Mouse (Mus musculus): ENCODE results near the gene Npdc1. TPM values are rescaled to one million over a fixed set of nuclear protein-coding genes. Genes with fewer than 3 reads are reported as not detected.

The Npdc1 gene
- polyA plus RNA-seq, 1 experiment from 2014 or later, result 42.7 TPM

DNA sequence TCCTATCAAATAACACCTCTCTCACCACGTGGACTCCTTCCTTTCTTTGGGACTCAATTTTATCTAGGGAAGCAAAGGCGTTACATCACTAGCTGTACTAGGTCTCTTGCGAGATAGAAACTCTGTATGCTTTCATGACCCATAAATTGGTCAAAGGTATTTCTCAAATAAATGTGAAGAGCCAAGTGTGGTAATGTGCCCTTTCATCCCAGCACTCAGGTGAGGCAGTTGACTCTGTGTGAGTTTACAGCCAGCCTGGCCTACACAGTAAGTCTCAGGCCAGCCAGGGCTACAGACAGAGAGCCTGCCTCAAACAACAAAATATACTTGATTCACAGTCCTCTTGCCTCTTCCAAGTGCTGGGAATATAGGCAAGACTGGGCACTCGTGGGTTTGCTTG, 39.3 kb upstream of the Npdc1 start:
- Histone ChIP-seq H3K4me1 (ENCODE audit: insufficient read depth, low read depth, low read length) (peaks cover 14% of the 10 kb centered on the region; the same call in 1 of the 2 replicates), H3K27me3 (replicated peaks; ENCODE audit: insufficient read depth, low read length) (no peaks in the 10 kb centered on the region), H3K4me3 (ENCODE audit: low read depth, low read length) (no peak overlapping the region), H3K36me3 (ENCODE audit: insufficient read depth, low read length) (0 out of 2 replicates have a peak, but pooled peaks cover 4% of the 10 kb centered on the region), H3K27ac (ENCODE audit: low read length) (no peak overlapping the region), H3K4me2 (replicated peaks; ENCODE audit: low read depth, low read length) (no peak overlapping the region), H3K9me3 (ENCODE audit: low read length) (no peaks in the 10 kb centered on the region), H3K9ac (replicated peaks; ENCODE audit: low read depth) (no peak overlapping the region)
- WGBS, result 69% methylated on average over 4 of the region's 4 CpGs
- TF ChIP-seq CTCF (IDR thresholded peaks at IDR 0.05), result no peak
- TF ChIP-seq EP300 (IDR thresholded peaks at IDR 0.05), result no peak
- no peak for ATAC-seq
- DNase-seq (ENCODE audit: low spot score), result no peak

- 32% methylated on average over 13 of the region's 13 CpGs for WGBS
- TF ChIP-seq EP300 (IDR thresholded peaks at IDR 0.05) (peak; percentile 62; the same call in 1 of the 2 replicates), CTCF (IDR thresholded peaks at IDR 0.05) (peak; percentile 10; the same call in 1 of the 2 replicates)
- H3K4me2 ChIP-seq (replicated peaks; ENCODE audit: low read depth, low read length), result peak overlapping the region; percentile 97
- H3K27me3 ChIP-seq (replicated peaks; ENCODE audit: insufficient read depth, low read length), result no peaks in the 10 kb centered on the region
- H3K9ac ChIP-seq (replicated peaks; ENCODE audit: low read depth), result no peak overlapping the region
- H3K4me1 ChIP-seq (ENCODE audit: insufficient read depth, low read depth, low read length), result peaks cover 6% of the 10 kb centered on the region; the same call in 1 of the 2 replicates
- no peaks in the 10 kb centered on the region for H3K9me3 ChIP-seq (ENCODE audit: low read length)
- ATAC-seq, result peak; percentile 86
- peak; percentile 89 for DNase-seq (ENCODE audit: low spot score)
- H3K27ac ChIP-seq (ENCODE audit: low read length), result peak overlapping the region; percentile 73
- 0 out of 2 replicates have a peak, but pooled peaks cover 4% of the 10 kb centered on the region for H3K36me3 ChIP-seq (ENCODE audit: insufficient read depth, low read length)
- no peak overlapping the region for H3K4me3 ChIP-seq (ENCODE audit: low read depth, low read length)
Measured at GRCm38 (mm10) chr2:25363478-25364178, 35.5 kb upstream of the Npdc1 start.

DNA sequence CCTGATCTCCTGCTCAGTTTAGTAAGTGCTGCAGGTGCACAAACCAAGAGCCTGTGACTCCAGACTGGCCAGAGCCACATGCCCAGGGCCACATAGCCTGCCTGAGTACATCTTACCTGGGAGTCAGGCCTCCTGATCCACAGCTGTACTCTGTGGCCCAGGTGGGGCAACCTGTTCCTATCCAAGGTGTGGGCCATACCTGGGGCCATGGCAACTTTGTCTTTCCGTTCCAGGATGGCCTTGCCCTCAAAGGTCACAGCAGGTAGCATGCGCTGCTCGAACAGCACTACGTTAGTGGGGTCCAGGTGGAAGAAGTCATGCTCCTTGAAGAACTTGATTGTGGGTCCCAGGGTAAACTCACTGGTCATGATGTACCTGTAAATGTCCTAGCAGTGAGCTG, 34.8 kb upstream of the Npdc1 start:
- WGBS, result 86% methylated on average over 4 of the region's 4 CpGs

DNA sequence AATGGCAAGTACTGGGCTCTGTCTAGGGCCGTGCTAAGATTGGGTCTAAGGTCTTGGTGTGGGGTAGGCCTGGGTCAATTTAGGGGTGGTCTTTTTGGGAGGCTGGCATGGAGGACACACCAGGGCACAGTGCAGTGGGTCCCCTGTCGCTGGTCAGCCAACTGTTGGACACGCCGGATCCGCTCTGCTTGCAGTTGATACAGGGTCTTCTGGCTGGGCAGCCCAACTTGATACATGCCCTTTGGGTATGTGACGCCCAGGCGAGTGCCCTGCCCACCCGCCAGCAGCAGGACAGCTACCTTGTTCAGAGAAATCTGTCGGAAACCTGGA, 34.4 kb upstream of the Npdc1 start:
- Histone ChIP-seq H3K4me2 (replicated peaks; ENCODE audit: low read depth, low read length) (peak overlapping the region; percentile 97), H3K36me3 (ENCODE audit: insufficient read depth, low read length) (0 out of 2 replicates have a peak, but pooled peaks cover 4% of the 10 kb centered on the region), H3K9me3 (ENCODE audit: low read length) (no peaks in the 10 kb centered on the region), H3K27ac (ENCODE audit: low read length) (peak overlapping the region; percentile 73), H3K9ac (replicated peaks; ENCODE audit: low read depth) (peak overlapping the region; percentile 68; the same call in 1 of the 2 replicates), H3K27me3 (replicated peaks; ENCODE audit: insufficient read depth, low read length) (no peaks in the 10 kb centered on the region), H3K4me1 (ENCODE audit: insufficient read depth, low read depth, low read length) (peaks cover 6% of the 10 kb centered on the region; the same call in 1 of the 2 replicates), H3K4me3 (ENCODE audit: low read depth, low read length) (peak overlapping the region; percentile 69)
- DNase-seq (ENCODE audit: low spot score) (no peak), ATAC-seq (no peak)
- 27% methylated on average over 9 of the region's 9 CpGs for WGBS
- TF ChIP-seq EP300 (IDR thresholded peaks at IDR 0.05), result no peak

More for the DNA sequence above, 34.8 kb upstream of the Npdc1 start:
- peak overlapping the region; percentile 68; the same call in 1 of the 2 replicates for H3K9ac ChIP-seq (replicated peaks; ENCODE audit: low read depth)
- H3K4me2 ChIP-seq (replicated peaks; ENCODE audit: low read depth, low read length), result peak overlapping the region; percentile 97
- TF ChIP-seq CTCF (IDR thresholded peaks at IDR 0.05) (no peak), EP300 (IDR thresholded peaks at IDR 0.05) (no peak)
- H3K27me3 ChIP-seq (replicated peaks; ENCODE audit: insufficient read depth, low read length), result no peaks in the 10 kb centered on the region
- H3K9me3 ChIP-seq (ENCODE audit: low read length), result no peaks in the 10 kb centered on the region
- 0 out of 2 replicates have a peak, but pooled peaks cover 4% of the 10 kb centered on the region for H3K36me3 ChIP-seq (ENCODE audit: insufficient read depth, low read length)
- DNase-seq (ENCODE audit: low spot score) (no peak), ATAC-seq (no peak)
- H3K4me3 ChIP-seq (ENCODE audit: low read depth, low read length), result peak overlapping the region; percentile 69; the same call in 1 of the 2 replicates
- peaks cover 6% of the 10 kb centered on the region; the same call in 1 of the 2 replicates for H3K4me1 ChIP-seq (ENCODE audit: insufficient read depth, low read depth, low read length)
- peak overlapping the region; percentile 73 for H3K27ac ChIP-seq (ENCODE audit: low read length)

GRCm38 (mm10) chr2:25365091-25365761, 33.9 kb upstream of the Npdc1 start, which contains the start of gene Uap1l1:
Gene Uap1l1, minus strand, starts transcription at chr2:25365682.
- H3K4me1 ChIP-seq (ENCODE audit: insufficient read depth, low read depth, low read length), result peaks cover 6% of the 10 kb centered on the region; the same call in 1 of the 2 replicates

DNA sequence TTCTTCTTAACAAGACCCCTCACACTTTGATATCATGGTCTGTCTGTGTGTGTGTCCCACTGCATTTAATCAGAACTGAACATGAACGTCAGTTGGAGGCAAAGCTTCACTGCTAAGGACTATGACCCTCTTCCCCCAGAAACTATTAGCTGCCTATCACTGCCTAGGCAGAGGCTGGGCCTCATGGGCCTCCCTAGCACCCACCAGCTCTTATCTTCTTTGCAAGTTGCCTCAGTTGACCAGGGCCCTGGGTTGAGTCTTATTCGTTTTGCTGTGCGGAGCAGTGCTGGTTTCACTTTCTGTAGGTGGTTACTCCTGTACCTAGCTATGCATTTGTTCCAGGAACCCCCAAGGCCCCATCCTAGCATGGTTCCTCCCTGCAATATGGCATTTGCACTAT, 29.2 kb upstream of the Npdc1 start:
- DNase-seq (ENCODE audit: low spot score) (no peak), ATAC-seq (no peak)
- H3K4me1 ChIP-seq (ENCODE audit: insufficient read depth, low read depth, low read length), result peaks cover 19% of the 10 kb centered on the region
- H3K27ac ChIP-seq (ENCODE audit: low read length), result no peak overlapping the region
- H3K9me3 ChIP-seq (ENCODE audit: low read length), result no peaks in the 10 kb centered on the region
- WGBS, result 84% methylated on average over 3 of the region's 3 CpGs
- no peak for TF ChIP-seq CTCF (IDR thresholded peaks at IDR 0.05)
- TF ChIP-seq EP300 (IDR thresholded peaks at IDR 0.05), result no peak
- H3K4me2 ChIP-seq (replicated peaks; ENCODE audit: low read depth, low read length), result no peak overlapping the region
- no peak overlapping the region for H3K9ac ChIP-seq (replicated peaks; ENCODE audit: low read depth)
- no peak overlapping the region for H3K4me3 ChIP-seq (ENCODE audit: low read depth, low read length)
- H3K36me3 ChIP-seq (ENCODE audit: insufficient read depth, low read length), result no peaks in the 10 kb centered on the region
- H3K27me3 ChIP-seq (replicated peaks; ENCODE audit: insufficient read depth, low read length), result no peaks in the 10 kb centered on the region

More at GRCm38 (mm10) chr2:25365091-25365761, 33.9 kb upstream of the Npdc1 start, which contains the start of gene Uap1l1:
- Histone ChIP-seq H3K4me3 (ENCODE audit: low read depth, low read length) (peak within 1 kb of the TSS; percentile 69), H3K4me2 (replicated peaks; ENCODE audit: low read depth, low read length) (peak within 1 kb of the TSS; percentile 97), H3K9ac (replicated peaks; ENCODE audit: low read depth) (peak within 1 kb of the TSS; percentile 68), H3K36me3 (ENCODE audit: insufficient read depth, low read length) (0 out of 2 replicates have a peak, but pooled peaks cover 4% of the 10 kb centered on the region), H3K27me3 (replicated peaks; ENCODE audit: insufficient read depth, low read length) (no peaks in the 10 kb centered on the region), H3K9me3 (ENCODE audit: low read length) (no peaks in the 10 kb centered on the region), H3K27ac (ENCODE audit: low read length) (peak within 1 kb of the TSS; percentile 73)
- TF ChIP-seq CTCF (IDR thresholded peaks at IDR 0.05) (no peak), EP300 (IDR thresholded peaks at IDR 0.05) (no peak)
- under 1% methylated on average over 53 of the region's 54 CpGs for WGBS
- peak; percentile 85 for ATAC-seq
- DNase-seq (ENCODE audit: low spot score), result peak; percentile 92
